Mouse (Mus musculus): ENCODE data around the gene Macrod2. TPM values are rescaled to one million over a fixed set of nuclear protein-coding genes. Genes with fewer than 3 reads are reported as not detected.

Gene Macrod2
- polyA plus RNA-seq, 1 experiment from 2014 or later, result 32.9 TPM

DNA sequence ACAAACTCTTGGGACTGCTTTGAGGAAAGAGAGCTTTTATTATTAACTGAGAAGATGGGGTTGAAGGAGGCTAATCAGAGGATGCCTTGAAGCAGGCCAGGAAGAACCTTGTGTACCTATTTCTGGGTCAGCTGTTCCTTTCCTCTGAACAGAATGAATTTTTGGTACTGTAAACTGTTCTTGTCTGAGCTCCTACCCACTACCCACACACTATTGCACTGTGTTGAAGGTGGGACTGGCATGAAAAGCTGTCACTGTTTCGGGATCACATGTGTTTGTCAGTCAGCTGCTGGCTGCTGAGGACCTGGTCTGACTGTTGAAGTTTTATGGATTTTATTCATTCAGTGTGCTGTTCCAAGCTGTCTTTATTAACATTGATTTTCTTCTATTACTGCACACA lies 1862.4 kb downstream of the Macrod2 start:
- Histone ChIP-seq H3K27me3 (replicated peaks; ENCODE audit: control insufficient read depth, insufficient read depth, low read length) (no peaks in the 10 kb centered on the region), H3K36me3 (ENCODE audit: control insufficient read depth, insufficient read depth, low read length) (no peaks in the 10 kb centered on the region), H3K9ac (ENCODE audit: low read depth, low read length) (no peak overlapping the region), H3K4me3 (ENCODE audit: low read length) (no peak overlapping the region), H3K4me2 (ENCODE audit: low read depth, low read length) (no peak overlapping the region), H3K4me1 (ENCODE audit: control insufficient read depth, insufficient read depth, low read length) (no peaks in the 10 kb centered on the region), H3K27ac (ENCODE audit: low read length) (no peak overlapping the region), H3K9me3 (ENCODE audit: control insufficient read depth, low read length) (no peaks in the 10 kb centered on the region)
- ATAC-seq, result no peak
- WGBS, result 97% methylated on average over 1 of the region's 1 CpGs

DNA sequence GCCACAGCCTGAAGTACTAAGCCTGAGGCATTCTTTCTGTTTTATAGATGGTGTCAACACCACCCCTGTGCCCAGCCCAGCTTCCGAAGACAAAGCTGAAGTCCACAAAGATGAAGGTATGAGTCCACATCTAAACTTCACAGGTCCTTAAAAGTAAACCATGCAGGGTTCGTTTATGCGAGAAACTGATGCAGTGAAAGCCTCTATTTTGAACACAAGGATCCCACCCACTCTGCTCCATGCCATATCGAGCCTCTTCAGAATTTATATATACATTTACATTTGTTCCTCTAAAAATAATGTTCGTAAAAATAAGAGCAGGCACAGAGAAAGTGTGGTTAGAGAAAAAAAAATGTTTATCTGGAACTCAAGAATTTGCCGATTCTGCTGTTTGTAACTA lies 1865.9 kb downstream of the Macrod2 start:
- H3K9ac ChIP-seq (ENCODE audit: low read depth, low read length), result no peak overlapping the region
- ATAC-seq, result no peak
- 65% methylated on average over 6 of the region's 6 CpGs for WGBS

DNA sequence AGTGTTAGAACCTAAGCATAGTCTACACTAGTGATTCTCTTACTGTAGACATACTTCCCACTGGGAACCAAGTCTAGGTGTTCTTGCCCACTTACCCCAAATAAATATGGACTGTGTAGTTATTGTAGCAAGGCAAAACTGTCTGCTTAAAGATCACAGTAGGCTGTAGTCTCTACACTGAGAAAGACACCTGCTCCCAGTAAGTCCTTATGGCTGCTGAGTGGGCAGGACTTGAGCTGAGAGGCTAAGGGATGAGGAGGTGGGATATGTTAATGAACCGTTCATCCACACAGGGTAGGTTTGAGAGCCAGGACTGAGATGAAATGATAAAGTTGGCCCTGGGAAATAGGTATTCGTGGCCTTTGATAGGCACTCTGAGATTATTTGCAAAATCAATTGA lies 1869.6 kb downstream of the Macrod2 start:
- Histone ChIP-seq H3K4me2 (ENCODE audit: low read depth, low read length) (no peak overlapping the region), H3K4me1 (ENCODE audit: control insufficient read depth, insufficient read depth, low read length) (no peaks in the 10 kb centered on the region), H3K27ac (ENCODE audit: low read length) (no peak overlapping the region), H3K4me3 (ENCODE audit: low read length) (no peak overlapping the region), H3K27me3 (replicated peaks; ENCODE audit: control insufficient read depth, insufficient read depth, low read length) (no peaks in the 10 kb centered on the region), H3K9me3 (ENCODE audit: control insufficient read depth, low read length) (no peaks in the 10 kb centered on the region), H3K9ac (ENCODE audit: low read depth, low read length) (no peak overlapping the region), H3K36me3 (ENCODE audit: control insufficient read depth, insufficient read depth, low read length) (no peaks in the 10 kb centered on the region)
- no peak for ATAC-seq
- WGBS, result 86% methylated on average over 2 of the region's 2 CpGs

More for the DNA sequence above, 1865.9 kb downstream of the Macrod2 start:
- Histone ChIP-seq H3K36me3 (ENCODE audit: control insufficient read depth, insufficient read depth, low read length) (no peaks in the 10 kb centered on the region), H3K27me3 (replicated peaks; ENCODE audit: control insufficient read depth, insufficient read depth, low read length) (no peaks in the 10 kb centered on the region), H3K9me3 (ENCODE audit: control insufficient read depth, low read length) (no peaks in the 10 kb centered on the region), H3K27ac (ENCODE audit: low read length) (no peak overlapping the region), H3K4me2 (ENCODE audit: low read depth, low read length) (no peak overlapping the region), H3K4me1 (ENCODE audit: control insufficient read depth, insufficient read depth, low read length) (no peaks in the 10 kb centered on the region), H3K4me3 (ENCODE audit: low read length) (no peak overlapping the region)

DNA sequence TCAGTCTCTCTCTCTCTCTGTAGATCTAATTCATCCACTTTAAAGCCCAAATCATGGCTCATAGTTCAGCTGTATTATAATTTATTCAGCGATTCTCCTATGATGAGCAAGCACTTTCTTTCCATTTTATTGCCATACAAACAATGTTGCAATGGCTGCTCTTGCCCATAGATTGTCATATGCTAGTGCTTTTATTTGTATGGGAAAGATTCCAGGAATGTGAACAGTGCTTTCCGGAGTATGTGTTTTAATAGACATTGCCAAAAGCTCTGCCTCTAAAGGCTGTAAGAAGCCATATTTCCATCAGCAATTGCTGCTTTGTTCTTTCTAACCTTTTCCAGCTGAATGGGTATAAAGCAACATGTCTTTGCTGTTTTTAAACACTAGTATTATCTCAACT lies 1872.7 kb downstream of the Macrod2 start:
- ATAC-seq, result no peak
- no peak overlapping the region for H3K4me2 ChIP-seq (ENCODE audit: low read depth, low read length)
- H3K9ac ChIP-seq (ENCODE audit: low read depth, low read length), result no peak overlapping the region
- no peak overlapping the region for H3K27ac ChIP-seq (ENCODE audit: low read length)
- 73% methylated on average over 2 of the region's 2 CpGs for WGBS
- no peaks in the 10 kb centered on the region for H3K4me1 ChIP-seq (ENCODE audit: control insufficient read depth, insufficient read depth, low read length)
- no peaks in the 10 kb centered on the region for H3K36me3 ChIP-seq (ENCODE audit: control insufficient read depth, insufficient read depth, low read length)
- no peak overlapping the region for H3K4me3 ChIP-seq (ENCODE audit: low read length)
- H3K27me3 ChIP-seq (replicated peaks; ENCODE audit: control insufficient read depth, insufficient read depth, low read length), result no peaks in the 10 kb centered on the region
- no peaks in the 10 kb centered on the region for H3K9me3 ChIP-seq (ENCODE audit: control insufficient read depth, low read length)

DNA sequence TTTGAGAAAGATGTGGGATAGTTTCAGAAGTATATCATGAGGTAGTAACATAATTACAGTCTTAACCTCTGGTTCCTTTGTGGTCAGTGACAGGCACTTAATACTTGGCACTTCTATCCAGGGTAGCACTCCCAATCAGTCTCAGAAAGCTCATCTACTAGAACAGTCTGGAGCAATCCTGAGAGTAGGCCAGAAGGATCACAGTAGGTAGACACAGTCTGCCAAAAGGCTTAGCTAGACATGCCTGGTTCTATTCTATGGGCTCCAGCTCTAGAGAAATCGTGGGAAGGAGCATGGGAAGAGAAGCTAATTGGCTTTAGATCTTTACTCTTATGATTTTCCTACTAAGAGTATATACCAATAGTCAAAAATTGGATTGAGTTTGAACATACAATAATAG lies 1891.7 kb downstream of the Macrod2 start:
- Histone ChIP-seq H3K4me1 (ENCODE audit: control insufficient read depth, insufficient read depth, low read length) (no peaks in the 10 kb centered on the region), H3K4me3 (ENCODE audit: low read length) (no peak overlapping the region), H3K4me2 (ENCODE audit: low read depth, low read length) (no peak overlapping the region), H3K36me3 (ENCODE audit: control insufficient read depth, insufficient read depth, low read length) (no peaks in the 10 kb centered on the region), H3K9ac (ENCODE audit: low read depth, low read length) (no peak overlapping the region), H3K27me3 (replicated peaks; ENCODE audit: control insufficient read depth, insufficient read depth, low read length) (no peaks in the 10 kb centered on the region), H3K9me3 (ENCODE audit: control insufficient read depth, low read length) (no peaks in the 10 kb centered on the region), H3K27ac (ENCODE audit: low read length) (no peak overlapping the region)
- ATAC-seq, result no peak
- 47% methylated on average over 1 of the region's 1 CpGs for WGBS

DNA sequence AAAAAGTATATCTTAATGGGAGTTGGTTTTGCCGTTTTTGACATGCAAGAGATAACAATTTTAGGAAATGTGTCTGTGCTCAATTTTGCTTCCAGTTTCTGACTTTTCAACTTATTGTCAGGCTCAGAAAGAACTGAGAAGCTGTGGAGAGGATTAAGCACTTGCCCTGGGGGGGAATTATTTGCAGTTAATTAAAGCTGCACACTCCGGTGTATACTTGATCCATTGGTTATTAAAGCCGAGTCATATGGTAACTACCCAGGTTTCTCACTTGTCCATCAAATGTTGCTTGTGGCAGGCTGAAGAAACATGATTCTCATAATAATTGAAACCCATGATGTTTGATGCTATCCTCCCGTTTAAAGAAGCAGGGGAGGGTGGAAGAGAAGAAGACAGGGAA lies 1899.7 kb downstream of the Macrod2 start:
- H3K4me2 ChIP-seq (ENCODE audit: low read depth, low read length), result no peak overlapping the region
- no peaks in the 10 kb centered on the region for H3K9me3 ChIP-seq (ENCODE audit: control insufficient read depth, low read length)
- H3K27me3 ChIP-seq (replicated peaks; ENCODE audit: control insufficient read depth, insufficient read depth, low read length), result no peaks in the 10 kb centered on the region
- WGBS, result 85% methylated on average over 4 of the region's 4 CpGs
- H3K27ac ChIP-seq (ENCODE audit: low read length), result no peak overlapping the region
- no peak overlapping the region for H3K9ac ChIP-seq (ENCODE audit: low read depth, low read length)
- no peaks in the 10 kb centered on the region for H3K36me3 ChIP-seq (ENCODE audit: control insufficient read depth, insufficient read depth, low read length)
- H3K4me3 ChIP-seq (ENCODE audit: low read length), result no peak overlapping the region
- no peak for ATAC-seq
- H3K4me1 ChIP-seq (ENCODE audit: control insufficient read depth, insufficient read depth, low read length), result no peaks in the 10 kb centered on the region

DNA sequence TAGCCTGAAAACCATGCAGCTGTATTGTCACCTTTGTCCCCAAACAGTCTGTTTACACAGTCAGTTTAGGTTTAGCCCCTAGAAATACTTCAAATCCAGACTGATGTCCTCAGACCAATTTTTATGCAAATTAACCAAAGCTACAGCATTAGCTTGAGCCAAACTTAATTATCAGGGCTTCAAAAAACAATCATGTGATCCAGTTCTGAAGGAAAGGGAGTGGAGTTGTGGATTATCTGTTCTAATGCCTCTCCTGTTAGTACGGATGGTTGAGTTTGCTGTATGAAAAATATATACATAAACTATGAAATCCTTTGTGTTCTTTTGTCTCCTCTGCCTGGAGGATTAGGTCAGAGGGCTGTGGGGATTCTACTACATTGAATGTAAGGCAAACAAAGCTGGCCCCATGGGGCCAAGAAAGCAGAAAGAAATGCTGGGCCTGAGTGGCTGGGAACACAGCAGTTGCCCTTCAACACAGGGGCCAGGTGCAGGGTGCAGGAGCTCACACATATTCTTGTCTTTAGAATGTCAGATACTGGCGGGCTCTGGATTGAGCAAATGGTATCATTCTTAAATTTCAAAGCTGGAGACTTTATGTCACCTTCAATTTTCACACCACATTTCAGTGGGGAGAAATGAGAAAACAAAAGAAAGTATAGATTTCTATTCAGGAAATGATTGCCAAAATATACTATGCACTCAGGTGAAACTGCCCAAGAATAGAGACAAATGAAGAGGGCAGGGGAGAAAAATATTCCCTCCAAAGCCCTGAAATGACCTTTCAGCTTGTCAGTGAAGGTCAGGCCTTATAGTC lies 1908.2 kb downstream of the Macrod2 start:
- Histone ChIP-seq H3K4me3 (ENCODE audit: low read length) (no peak overlapping the region), H3K4me2 (ENCODE audit: low read depth, low read length) (no peak overlapping the region), H3K4me1 (ENCODE audit: control insufficient read depth, insufficient read depth, low read length) (no peaks in the 10 kb centered on the region), H3K27ac (ENCODE audit: low read length) (no peak overlapping the region), H3K9me3 (ENCODE audit: control insufficient read depth, low read length) (no peaks in the 10 kb centered on the region), H3K36me3 (ENCODE audit: control insufficient read depth, insufficient read depth, low read length) (no peaks in the 10 kb centered on the region), H3K27me3 (replicated peaks; ENCODE audit: control insufficient read depth, insufficient read depth, low read length) (no peaks in the 10 kb centered on the region), H3K9ac (ENCODE audit: low read depth, low read length) (no peak overlapping the region)
- no peak for ATAC-seq
- WGBS, result 42% methylated on average over 2 of the region's 2 CpGs

DNA sequence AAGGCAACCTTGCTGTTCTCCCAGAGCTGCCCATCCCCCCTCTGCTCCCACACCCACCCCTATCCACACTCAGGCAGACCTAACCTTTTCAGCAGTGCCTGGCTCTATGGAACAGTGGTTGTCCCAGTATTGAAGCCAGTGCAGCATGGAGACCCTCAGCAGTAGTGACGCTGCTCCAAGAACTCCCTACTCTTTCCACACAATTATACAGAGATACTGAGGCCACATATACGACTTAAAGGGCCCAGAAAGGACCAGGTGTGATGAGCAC lies 1908.7 kb downstream of the Macrod2 start:
- Histone ChIP-seq H3K4me3 (ENCODE audit: low read length) (no peak overlapping the region), H3K4me1 (ENCODE audit: control insufficient read depth, insufficient read depth, low read length) (no peaks in the 10 kb centered on the region), H3K27ac (ENCODE audit: low read length) (no peak overlapping the region), H3K4me2 (ENCODE audit: low read depth, low read length) (no peak overlapping the region), H3K9me3 (ENCODE audit: control insufficient read depth, low read length) (no peaks in the 10 kb centered on the region), H3K9ac (ENCODE audit: low read depth, low read length) (no peak overlapping the region), H3K27me3 (replicated peaks; ENCODE audit: control insufficient read depth, insufficient read depth, low read length) (no peaks in the 10 kb centered on the region), H3K36me3 (ENCODE audit: control insufficient read depth, insufficient read depth, low read length) (no peaks in the 10 kb centered on the region)
- 79% methylated on average over 2 of the region's 2 CpGs for WGBS
- no peak for ATAC-seq

DNA sequence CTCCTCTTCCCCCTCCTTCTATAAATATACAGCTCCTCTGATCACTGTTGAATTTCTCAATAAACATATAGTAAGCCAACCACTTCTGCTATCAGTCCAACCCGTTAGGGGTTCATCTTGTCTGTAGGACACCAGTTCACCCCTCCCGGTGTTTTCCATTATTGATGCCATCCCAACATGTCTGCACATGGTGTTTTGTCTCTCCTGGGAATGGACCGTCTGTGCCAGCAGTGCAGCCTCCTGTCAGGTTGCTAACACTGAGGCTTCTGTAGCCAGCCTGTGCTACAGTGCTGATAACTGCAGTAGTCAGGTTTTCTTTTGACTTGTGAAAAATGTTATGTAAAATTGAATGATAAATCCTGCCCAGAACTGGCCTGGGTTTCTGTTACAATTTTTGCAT lies 1928.0 kb downstream of the Macrod2 start:
- H3K27me3 ChIP-seq (replicated peaks; ENCODE audit: control insufficient read depth, insufficient read depth, low read length), result no peaks in the 10 kb centered on the region
- no peak for ATAC-seq
- WGBS, result 68% methylated on average over 3 of the region's 3 CpGs
- H3K36me3 ChIP-seq (ENCODE audit: control insufficient read depth, insufficient read depth, low read length), result no peaks in the 10 kb centered on the region
- H3K4me2 ChIP-seq (ENCODE audit: low read depth, low read length), result no peak overlapping the region
- no peak overlapping the region for H3K27ac ChIP-seq (ENCODE audit: low read length)
- H3K9ac ChIP-seq (ENCODE audit: low read depth, low read length), result no peak overlapping the region
- H3K4me1 ChIP-seq (ENCODE audit: control insufficient read depth, insufficient read depth, low read length), result no peaks in the 10 kb centered on the region
- no peak overlapping the region for H3K4me3 ChIP-seq (ENCODE audit: low read length)
- H3K9me3 ChIP-seq (ENCODE audit: control insufficient read depth, low read length), result no peaks in the 10 kb centered on the region

DNA sequence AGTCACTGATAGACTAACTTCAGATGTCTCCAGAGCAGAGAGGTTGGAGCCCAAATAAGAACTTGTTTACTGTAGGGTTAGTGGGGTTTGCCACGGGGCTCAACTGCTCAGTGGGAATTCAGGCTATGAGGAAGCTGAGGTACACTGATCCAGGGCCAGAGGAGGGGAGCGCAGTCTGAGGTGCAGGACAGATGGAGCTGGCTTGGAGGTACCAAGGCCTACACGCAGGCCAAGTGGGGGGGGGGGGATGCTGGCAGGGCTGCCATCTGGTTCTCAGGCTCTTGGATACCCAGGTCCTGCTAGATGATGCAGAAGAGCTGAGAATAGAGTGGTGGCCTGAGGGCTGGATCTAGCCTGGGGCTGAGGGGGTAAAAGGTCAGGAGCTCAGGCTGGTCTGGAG lies 1931.6 kb downstream of the Macrod2 start:
- ATAC-seq, result no peak
- Histone ChIP-seq H3K36me3 (ENCODE audit: control insufficient read depth, insufficient read depth, low read length) (no peaks in the 10 kb centered on the region), H3K27ac (ENCODE audit: low read length) (no peak overlapping the region), H3K4me3 (ENCODE audit: low read length) (no peak overlapping the region), H3K9me3 (ENCODE audit: control insufficient read depth, low read length) (no peaks in the 10 kb centered on the region), H3K9ac (ENCODE audit: low read depth, low read length) (no peak overlapping the region), H3K27me3 (replicated peaks; ENCODE audit: control insufficient read depth, insufficient read depth, low read length) (no peaks in the 10 kb centered on the region), H3K4me2 (ENCODE audit: low read depth, low read length) (no peak overlapping the region), H3K4me1 (ENCODE audit: control insufficient read depth, insufficient read depth, low read length) (no peaks in the 10 kb centered on the region)
- WGBS, result 91% methylated on average over 3 of the region's 3 CpGs

Measured in intestine, embryonic 16.5 days (tissue).